Mouse (Mus musculus) stomach, postnatal 0 days (tissue): ENCODE results near the gene Tagln2. TPM values are rescaled to one million over a fixed set of nuclear protein-coding genes. Genes with fewer than 3 reads are reported as not detected.

Experiments used
- ATAC-seq: fragments of 200-750 bp; cut with Nextera tagmentation; 2 replicates; pipeline ENCODE4 v1.8.0; 2017; ENCODE audit not compliant: low FRiP score, low TSS enrichment
- DNase-seq: peaks from one replicate; pipeline ENCODE4 v3.0.0-alpha.2; 2016; ENCODE audit warnings: low spot score
- H3K27ac ChIP-seq: fragments of 300-500 bp; sonication (generic); replicated peaks from 2 replicates; pipeline ENCODE4 v1.5.1; 2014; ENCODE audit warnings: mild to moderate bottlenecking, control low read depth
- H3K27me3 ChIP-seq: fragments of 300-500 bp; sonication (generic); 2 replicates; pipeline ENCODE4 v1.6.1; 2014; ENCODE audit warnings: low read length; ENCODE audit not compliant: control insufficient read depth, insufficient read depth
- H3K36me3 ChIP-seq: fragments of 300-500 bp; sonication (generic); 2 replicates; pipeline ENCODE4 v1.6.1; 2014; ENCODE audit warnings: low read length, mixed read lengths; ENCODE audit not compliant: control insufficient read depth, insufficient read depth
- H3K4me1 ChIP-seq: fragments of 300-500 bp; sonication (generic); replicated peaks from 2 replicates; pipeline ENCODE4 v1.6.1; 2014; ENCODE audit warnings: antibody characterized with exemption; ENCODE audit not compliant: control insufficient read depth, insufficient read depth
- H3K4me2 ChIP-seq: fragments of 300-500 bp; sonication (generic); replicated peaks from 2 replicates; pipeline ENCODE4 v1.6.1; 2014; ENCODE audit warnings: low read depth, mild to moderate bottlenecking, control low read depth, moderate library complexity
- H3K4me3 ChIP-seq: fragments of 300-500 bp; sonication (generic); 2 replicates; pipeline ENCODE4 v1.5.1; 2014; ENCODE audit warnings: low read depth, low read length, control low read depth
- H3K9ac ChIP-seq: fragments of 300-500 bp; sonication (generic); 2 replicates; pipeline ENCODE4 v1.6.1; 2014; ENCODE audit warnings: mild to moderate bottlenecking, low read length, control low read depth, mixed read lengths
- H3K9me3 ChIP-seq: fragments of 300-500 bp; sonication (generic); 2 replicates; pipeline ENCODE4 v1.6.1; 2016; ENCODE audit warnings: low read length; ENCODE audit not compliant: control insufficient read depth
- CTCF ChIP-seq: IDR thresholded peaks from 2 replicates; pipeline ENCODE4 v1.5.1; 2016; ENCODE audit warnings: antibody characterized with exemption, low read depth, mild to moderate bottlenecking, moderate library complexity
- EP300 ChIP-seq: optimal IDR thresholded peaks from 2 replicates; pipeline ENCODE3; 2016; ENCODE audit warnings: antibody characterized with exemption
- WGBS: fragments of 180-500 bp; shearing (Covaris S2); extraction: QIAGEN DNeasy Blood & Tissue Kit; methylation state at CpG from one replicate; pipeline ENCODE4 v1.1.7; 2014; 5-methylcytosine and 5-hydroxymethylcytosine counted together
- polyA plus RNA-seq: library from polyadenylated mRNA; unstranded; fragments of >200 nt; fragmentation: Nextera tagmentation; extraction: Ambion mirVana; gene quantifications from 2 replicates; pipeline ENCODE4 v1.2.1, GENCODE M21; 2015

Tagln2 gene
- polyA plus RNA-seq, 1 experiment from 2014 or later, result 564 TPM

DNA sequence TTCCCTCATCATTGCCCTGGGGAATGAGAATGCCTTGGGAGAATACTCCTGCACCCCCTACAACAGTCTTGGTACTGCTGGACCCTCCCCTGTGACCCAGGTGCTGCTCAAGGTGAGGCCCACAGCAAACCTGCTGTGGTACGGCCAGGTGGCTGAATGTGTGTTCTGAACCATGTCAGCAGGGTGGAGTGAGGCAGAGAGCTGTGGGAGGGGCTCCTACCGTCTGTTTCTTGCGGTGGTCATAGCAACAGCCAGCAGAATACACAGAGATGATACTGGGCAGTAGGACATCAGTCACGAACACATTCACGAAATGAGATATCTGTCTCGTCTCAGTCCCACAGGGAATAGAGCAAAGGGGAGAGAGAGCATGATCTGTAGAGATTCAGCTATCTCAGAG is 6.3 kb upstream of the Tagln2 start:
- Histone ChIP-seq H3K36me3 (no peaks in the 10 kb centered on the region), H3K4me2 (no peak overlapping the region), H3K4me3 (no peak overlapping the region), H3K9me3 (no peaks in the 10 kb centered on the region), H3K9ac (no peak overlapping the region), H3K4me1 (no peaks in the 10 kb centered on the region), H3K27me3 (no peaks in the 10 kb centered on the region), H3K27ac (no peak overlapping the region)
- no peak for TF ChIP-seq CTCF
- no peak for TF ChIP-seq EP300
- DNase-seq (no peak), ATAC-seq (peak; percentile 19; the same call in 1 of the 2 replicates)
- WGBS, result 64% methylated on average over 6 of the region's 6 CpGs

DNA sequence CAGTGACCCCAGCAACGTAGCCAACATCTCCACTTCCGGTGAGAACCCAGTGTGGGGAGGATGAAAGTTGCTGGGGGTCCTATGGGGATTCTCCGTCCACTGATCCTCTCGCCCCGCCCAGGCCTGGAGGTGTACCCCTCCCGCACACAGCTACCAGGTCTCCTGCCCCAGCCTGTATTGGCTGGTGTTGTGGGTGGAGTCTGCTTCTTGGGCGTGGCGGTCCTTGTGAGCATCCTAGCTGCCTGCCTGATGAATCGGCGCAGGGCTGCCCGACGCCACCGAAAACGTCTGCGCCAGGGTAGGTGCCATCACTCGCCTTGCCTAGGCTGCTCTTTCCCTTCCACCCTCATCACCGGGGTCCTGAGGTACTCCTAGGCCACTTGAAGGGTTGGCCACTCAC is 3.8 kb upstream of the Tagln2 start:
- H3K4me1 ChIP-seq, result no peaks in the 10 kb centered on the region
- DNase-seq (no peak), ATAC-seq (no peak)

DNA sequence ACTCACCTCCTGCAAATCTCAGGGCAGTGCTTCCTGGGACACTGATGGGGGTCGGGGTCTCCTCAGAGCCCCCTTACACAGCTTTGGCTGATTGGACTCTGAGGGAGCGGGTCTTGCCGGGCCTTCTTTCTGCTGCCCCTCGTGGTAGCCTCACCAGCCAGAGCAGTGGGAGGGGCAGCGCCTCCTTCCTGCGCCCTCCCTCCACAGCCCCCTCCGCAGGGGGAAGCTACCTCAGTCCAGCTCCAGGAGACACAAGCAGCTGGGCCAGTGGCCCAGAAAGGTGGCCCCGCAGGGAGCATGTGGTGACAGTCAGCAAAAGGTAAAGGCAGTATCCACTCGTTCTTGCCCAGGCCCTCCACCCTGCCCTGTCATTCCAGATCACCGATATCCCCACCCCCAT is 2.4 kb upstream of the Tagln2 start:
- no peak overlapping the region for H3K4me3 ChIP-seq
- TF ChIP-seq CTCF, result no peak
- no peak for TF ChIP-seq EP300
- H3K4me2 ChIP-seq, result no peak overlapping the region
- no peak for ATAC-seq
- no peaks in the 10 kb centered on the region for H3K36me3 ChIP-seq
- WGBS, result 77% methylated on average over 9 of the region's 10 CpGs
- H3K27ac ChIP-seq, result no peak overlapping the region
- peaks cover 7% of the 10 kb centered on the region; the same call in 1 of the 2 replicates for H3K4me1 ChIP-seq
- DNase-seq, result no peak
- no peak overlapping the region for H3K9ac ChIP-seq
- no peaks in the 10 kb centered on the region for H3K27me3 ChIP-seq
- H3K9me3 ChIP-seq, result no peaks in the 10 kb centered on the region

More for the DNA sequence above, 3.8 kb upstream of the Tagln2 start:
- no peak overlapping the region for H3K9ac ChIP-seq
- no peak overlapping the region for H3K27ac ChIP-seq
- no peak overlapping the region for H3K4me2 ChIP-seq
- H3K27me3 ChIP-seq, result no peaks in the 10 kb centered on the region
- WGBS, result 67% methylated on average over 17 of the region's 17 CpGs
- H3K36me3 ChIP-seq, result no peaks in the 10 kb centered on the region
- no peak overlapping the region for H3K4me3 ChIP-seq
- no peaks in the 10 kb centered on the region for H3K9me3 ChIP-seq
- TF ChIP-seq EP300 (no peak), CTCF (no peak)

DNA sequence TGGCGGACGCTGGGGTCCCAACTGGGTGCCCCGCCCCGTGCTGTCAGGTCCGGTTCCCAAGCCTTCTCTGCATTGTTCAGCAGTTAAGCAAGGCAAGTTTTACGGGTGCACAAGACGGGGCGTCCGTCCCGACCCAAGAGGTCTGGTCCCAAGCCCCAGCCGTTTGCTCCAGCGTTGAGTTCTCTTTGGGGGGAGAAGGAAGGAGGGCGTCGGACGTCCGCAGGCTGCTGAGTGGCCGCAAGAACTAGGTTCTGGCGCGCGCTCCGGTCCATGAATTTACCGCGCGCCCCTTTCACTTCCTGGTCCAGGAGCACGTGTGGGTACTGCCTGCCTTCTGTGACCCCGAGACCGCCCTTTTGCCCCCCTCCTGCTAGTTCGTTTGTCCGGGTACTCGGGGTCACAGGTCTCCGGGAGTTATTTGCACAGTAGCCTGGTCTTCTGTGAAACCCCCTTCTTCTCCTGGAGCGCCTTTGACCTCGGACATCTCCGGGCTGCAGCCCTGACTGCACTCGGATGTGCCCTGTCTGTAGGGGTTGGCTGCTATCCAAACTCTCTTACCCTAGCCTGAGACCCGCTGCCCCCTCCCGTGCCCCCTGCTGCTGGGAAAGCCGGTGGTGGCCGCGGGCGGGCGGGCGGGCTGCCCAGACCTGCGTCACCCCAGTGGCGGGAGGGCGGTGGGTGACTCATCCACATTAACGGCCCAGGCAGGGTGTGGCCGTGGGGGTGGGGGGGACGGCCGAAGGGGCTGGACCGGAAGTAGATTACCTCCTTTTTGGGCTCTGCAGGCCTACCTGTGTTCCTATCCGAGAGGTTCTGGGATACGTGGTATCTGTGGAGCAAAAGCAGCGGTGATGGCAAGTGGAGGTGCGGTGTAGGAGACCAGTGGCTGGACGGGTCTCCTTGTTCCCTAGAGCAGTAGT is 864 bp downstream of the Tagln2 start:
- TF ChIP-seq EP300 (no peak), CTCF (no peak)
- under 1% methylated on average over 54 of the region's 56 CpGs for WGBS
- Histone ChIP-seq H3K9me3 (no peaks in the 10 kb centered on the region), H3K4me2 (peak overlapping the region; percentile 72), H3K9ac (peak overlapping the region; percentile 88), H3K36me3 (peaks cover 6% of the 10 kb centered on the region), H3K27me3 (no peaks in the 10 kb centered on the region), H3K4me1 (peaks cover 16% of the 10 kb centered on the region), H3K4me3 (peak overlapping the region; percentile 73), H3K27ac (peak overlapping the region; percentile 97)
- DNase-seq (peak; percentile 91), ATAC-seq (peak; percentile 71)

DNA sequence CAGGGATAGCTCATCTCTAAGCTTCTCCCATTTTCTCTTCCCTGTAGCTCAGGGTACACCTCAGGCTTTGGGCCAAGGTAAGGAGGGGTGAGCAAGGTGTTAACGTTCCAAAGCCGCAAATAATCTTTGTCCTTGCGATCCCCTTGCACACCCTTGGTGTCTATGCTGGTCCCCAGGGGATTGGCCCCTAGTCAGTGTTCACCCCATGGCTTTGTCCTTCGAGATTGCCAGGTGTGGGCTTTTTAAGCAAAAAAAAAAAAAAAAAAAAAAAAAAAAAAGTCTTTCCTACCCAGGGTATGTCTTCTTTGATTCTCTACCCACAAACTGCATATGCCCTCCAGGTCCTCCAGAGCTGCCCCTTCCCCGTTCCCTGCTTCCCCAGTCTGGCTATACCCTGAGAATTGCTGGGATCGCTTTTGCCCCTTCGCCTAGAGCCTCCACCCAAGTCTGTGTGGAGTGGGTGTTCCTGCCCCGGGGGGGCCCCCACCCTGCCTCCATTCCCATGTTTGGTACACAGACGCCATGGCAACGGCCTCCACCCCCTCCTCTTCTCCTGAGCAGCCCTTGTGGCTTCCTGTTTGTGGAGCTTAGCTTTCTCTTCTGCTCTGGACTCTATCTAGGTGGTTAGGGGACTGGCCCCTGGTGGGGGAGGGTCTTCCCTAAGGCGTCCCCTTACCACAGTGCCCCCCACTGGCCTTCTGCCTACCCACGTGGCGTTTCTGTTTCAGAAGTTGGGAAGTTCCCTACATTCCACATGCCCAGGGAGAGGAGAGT is 1.7 kb downstream of the Tagln2 start:
- H3K27ac ChIP-seq, result peak overlapping the region; percentile 97
- no peak for TF ChIP-seq EP300
- peak; percentile 37 for TF ChIP-seq CTCF
- DNase-seq (peak; percentile 89), ATAC-seq (peak; percentile 59)
- no peaks in the 10 kb centered on the region for H3K9me3 ChIP-seq
- WGBS, result 21% methylated on average over 13 of the region's 13 CpGs
- peak overlapping the region; percentile 88 for H3K9ac ChIP-seq
- H3K27me3 ChIP-seq, result no peaks in the 10 kb centered on the region
- peaks cover 15% of the 10 kb centered on the region for H3K36me3 ChIP-seq
- peaks cover 16% of the 10 kb centered on the region for H3K4me1 ChIP-seq
- H3K4me3 ChIP-seq, result peak overlapping the region; percentile 73
- peak overlapping the region; percentile 72 for H3K4me2 ChIP-seq
